Mouse (Mus musculus): ENCODE results near the gene B830017H08Rik. TPM values are rescaled to one million over a fixed set of nuclear protein-coding genes. Genes with fewer than 3 reads are reported as not detected.
A peak's percentile ranks its signal among the peaks of the same experiment; 100 is the strongest.

The B830017H08Rik gene
- polyA plus RNA-seq, 1 experiment = not detected

DNA sequence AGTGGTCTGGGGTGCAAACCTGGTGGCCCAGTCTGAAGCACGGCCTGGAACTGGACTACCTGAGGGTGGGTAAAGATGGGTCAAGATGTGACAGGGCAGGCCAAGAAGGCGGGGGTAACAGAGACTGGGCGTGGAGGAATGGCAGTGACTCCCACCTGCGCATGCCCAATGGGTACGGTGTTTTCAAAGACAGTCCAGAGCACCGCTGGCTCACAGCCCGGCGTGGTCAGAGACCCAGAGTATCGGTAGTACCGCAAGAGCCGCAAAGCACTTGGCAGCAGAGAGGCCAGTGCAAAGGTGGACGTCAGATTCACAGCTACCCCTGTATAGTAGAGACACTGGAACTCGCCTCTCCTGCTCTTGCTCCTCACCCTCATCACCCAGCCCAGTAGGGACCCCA is 2.6 kb downstream of the B830017H08Rik start:
- Histone ChIP-seq H3K27me3 (ENCODE audit: control insufficient read depth, insufficient read depth, low read length) (peaks cover 9% of the 10 kb centered on the region), H3K4me1 (ENCODE audit: control insufficient read depth, insufficient read depth, insufficient read length) (no peaks in the 10 kb centered on the region; the same call in 1 of the 2 replicates), H3K27ac (ENCODE audit: insufficient read depth, low read length) (no peak overlapping the region), H3K4me3 (ENCODE audit: extremely low read depth, insufficient read depth, insufficient read length) (no peak overlapping the region), H3K36me3 (ENCODE audit: control insufficient read depth, insufficient read depth, low read length) (no peaks in the 10 kb centered on the region)
- TF ChIP-seq CTCF (IDR thresholded peaks at IDR 0.05; ENCODE audit: extremely low read depth, insufficient read depth, insufficient read length, insufficient replicate concordance) (no peak), POLR2A (IDR thresholded peaks at IDR 0.05; ENCODE audit: low read depth, low read length) (no peak)
- 53% methylated on average over 13 of the region's 13 CpGs for WGBS
- no peak for DNase-seq (ENCODE audit: low read depth in 1 of 2, low spot score in 2 of 2)

DNA sequence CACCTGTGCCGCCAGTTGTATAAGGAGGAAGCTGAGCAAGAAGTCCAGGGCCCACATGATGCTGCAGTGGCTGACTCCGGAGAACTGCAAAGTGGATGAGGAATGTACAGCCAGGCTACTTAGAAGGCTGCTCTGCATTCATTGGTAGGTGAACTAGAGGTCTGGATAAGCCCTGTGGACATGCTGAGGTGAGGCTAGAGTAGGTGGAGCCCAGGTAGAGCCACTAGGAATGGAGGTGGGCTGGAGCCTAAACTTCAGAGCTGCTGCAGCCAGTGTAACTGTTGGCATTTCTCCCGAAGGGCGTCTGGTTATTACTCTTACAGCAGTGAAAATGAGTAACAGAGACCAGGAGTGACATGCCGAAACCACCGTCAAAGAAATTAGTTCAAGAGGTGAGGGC is 5.1 kb downstream of the B830017H08Rik start, which contains the start of gene Car15:
Gene Car15 (minus strand): TSS at position 314 of the 400 bp plus-strand sequence.
- WGBS = 77% methylated on average over 6 of the region's 6 CpGs
- TF ChIP-seq POLR2A (IDR thresholded peaks at IDR 0.05; ENCODE audit: low read depth, low read length) (no peak), CTCF (IDR thresholded peaks at IDR 0.05; ENCODE audit: extremely low read depth, insufficient read depth, insufficient read length, insufficient replicate concordance) (no peak)
- Histone ChIP-seq H3K4me1 (ENCODE audit: control insufficient read depth, insufficient read depth, insufficient read length) (no peaks in the 10 kb centered on the region; the same call in 1 of the 2 replicates), H3K27me3 (ENCODE audit: control insufficient read depth, insufficient read depth, low read length) (peaks cover 8% of the 10 kb centered on the region), H3K36me3 (ENCODE audit: control insufficient read depth, insufficient read depth, low read length) (peaks cover 14% of the 10 kb centered on the region), H3K4me3 (ENCODE audit: extremely low read depth, insufficient read depth, insufficient read length) (no peak within 1 kb of the TSS), H3K27ac (ENCODE audit: insufficient read depth, low read length) (no peak within 1 kb of the TSS)
- no peak for DNase-seq (ENCODE audit: low read depth in 1 of 2, low spot score in 2 of 2)

- TF ChIP-seq POLR2A (IDR thresholded peaks at IDR 0.05; ENCODE audit: low read depth, low read length) (no peak), CTCF (IDR thresholded peaks at IDR 0.05; ENCODE audit: extremely low read depth, insufficient read depth, insufficient read length, insufficient replicate concordance) (no peak)
- WGBS = 89% methylated on average over 4 of the region's 4 CpGs
These were observed 7.1 kb downstream of the B830017H08Rik start for GRCm38 (mm10) chr16:17839976-17840375.

DNA sequence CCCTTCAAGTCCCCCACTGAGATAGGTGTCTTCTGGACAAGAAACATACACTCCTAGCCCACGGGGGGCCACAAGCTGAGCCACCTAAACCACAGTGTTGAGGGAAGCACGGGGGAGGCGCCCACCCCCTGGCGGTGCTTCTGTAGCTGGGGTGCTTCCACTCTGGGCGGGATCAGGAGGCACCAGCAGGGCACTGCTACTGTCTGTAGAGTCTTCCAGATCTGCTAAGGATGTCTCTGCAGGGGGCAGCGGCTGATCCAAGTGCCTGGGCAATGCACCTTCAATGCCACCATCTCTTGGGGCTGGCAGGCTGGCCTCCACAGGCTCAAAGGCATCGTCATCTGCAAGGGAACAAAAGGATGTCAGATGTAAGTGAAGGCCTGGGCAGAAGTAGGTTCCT is 9.5 kb downstream of the B830017H08Rik start:
- no peak overlapping the region for H3K4me3 ChIP-seq (ENCODE audit: extremely low read depth, insufficient read depth, insufficient read length)
- no peak overlapping the region for H3K27ac ChIP-seq (ENCODE audit: insufficient read depth, low read length)
- no peak for TF ChIP-seq POLR2A (IDR thresholded peaks at IDR 0.05; ENCODE audit: low read depth, low read length)
- no peak for TF ChIP-seq CTCF (IDR thresholded peaks at IDR 0.05; ENCODE audit: extremely low read depth, insufficient read depth, insufficient read length, insufficient replicate concordance)
- no peaks in the 10 kb centered on the region for H3K4me1 ChIP-seq (ENCODE audit: control insufficient read depth, insufficient read depth, insufficient read length)
- H3K36me3 ChIP-seq (ENCODE audit: control insufficient read depth, insufficient read depth, low read length) = peaks cover 30% of the 10 kb centered on the region
- 94% methylated on average over 7 of the region's 7 CpGs for WGBS
- no peak for DNase-seq (ENCODE audit: low read depth in 1 of 2, low spot score in 2 of 2)
- no peaks in the 10 kb centered on the region for H3K27me3 ChIP-seq (ENCODE audit: control insufficient read depth, insufficient read depth, low read length)

More at GRCm38 (mm10) chr16:17839976-17840375, 7.1 kb downstream of the B830017H08Rik start:
- DNase-seq (ENCODE audit: low read depth in 1 of 2, low spot score in 2 of 2) = no peak
- Histone ChIP-seq H3K36me3 (ENCODE audit: control insufficient read depth, insufficient read depth, low read length) (peaks cover 24% of the 10 kb centered on the region), H3K27ac (ENCODE audit: insufficient read depth, low read length) (no peak overlapping the region), H3K4me1 (ENCODE audit: control insufficient read depth, insufficient read depth, insufficient read length) (no peaks in the 10 kb centered on the region), H3K27me3 (ENCODE audit: control insufficient read depth, insufficient read depth, low read length) (no peaks in the 10 kb centered on the region), H3K4me3 (ENCODE audit: extremely low read depth, insufficient read depth, insufficient read length) (no peak overlapping the region)

DNA sequence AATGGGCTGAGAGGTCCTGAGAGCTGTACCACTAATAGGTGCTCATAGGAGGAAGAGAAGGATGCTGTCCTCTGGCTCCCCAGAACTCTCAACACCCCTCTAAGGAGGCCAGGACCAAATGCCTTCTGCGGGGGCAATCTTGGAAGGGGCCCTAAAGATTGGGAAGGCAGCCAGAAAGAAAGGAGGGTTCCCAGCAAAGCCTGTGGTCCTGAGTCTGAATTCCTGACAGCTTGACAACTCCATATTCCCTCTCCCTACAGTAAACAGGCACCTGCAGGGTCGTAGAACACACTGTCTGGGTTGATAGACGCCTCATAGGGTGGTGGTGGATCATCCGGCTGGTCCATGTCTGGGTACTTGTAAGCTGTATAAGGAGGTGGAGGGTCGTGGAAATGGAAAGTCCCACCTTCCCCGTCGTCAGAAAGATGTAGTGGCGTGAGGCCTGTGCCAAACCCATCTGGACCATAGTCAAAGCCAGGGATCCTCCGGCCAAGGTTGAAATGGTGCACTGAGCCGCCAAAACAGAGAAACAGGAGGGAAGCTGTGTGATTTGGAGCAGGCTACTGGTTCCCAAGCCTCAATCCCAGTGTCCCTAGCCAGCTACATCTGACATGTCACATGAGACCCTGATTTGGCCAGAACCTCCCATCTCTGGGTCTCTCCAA is 10.9 kb downstream of the B830017H08Rik start:
- Histone ChIP-seq H3K4me3 (ENCODE audit: extremely low read depth, insufficient read depth, insufficient read length) (no peak overlapping the region), H3K36me3 (ENCODE audit: control insufficient read depth, insufficient read depth, low read length) (peaks cover 30% of the 10 kb centered on the region), H3K27me3 (ENCODE audit: control insufficient read depth, insufficient read depth, low read length) (no peaks in the 10 kb centered on the region), H3K4me1 (ENCODE audit: control insufficient read depth, insufficient read depth, insufficient read length) (no peaks in the 10 kb centered on the region), H3K27ac (ENCODE audit: insufficient read depth, low read length) (no peak overlapping the region)
- WGBS = 95% methylated on average over 10 of the region's 10 CpGs
- DNase-seq (ENCODE audit: low read depth in 1 of 2, low spot score in 2 of 2) = no peak
- TF ChIP-seq POLR2A (IDR thresholded peaks at IDR 0.05; ENCODE audit: low read depth, low read length) (no peak), CTCF (IDR thresholded peaks at IDR 0.05; ENCODE audit: extremely low read depth, insufficient read depth, insufficient read length, insufficient replicate concordance) (no peak)

DNA sequence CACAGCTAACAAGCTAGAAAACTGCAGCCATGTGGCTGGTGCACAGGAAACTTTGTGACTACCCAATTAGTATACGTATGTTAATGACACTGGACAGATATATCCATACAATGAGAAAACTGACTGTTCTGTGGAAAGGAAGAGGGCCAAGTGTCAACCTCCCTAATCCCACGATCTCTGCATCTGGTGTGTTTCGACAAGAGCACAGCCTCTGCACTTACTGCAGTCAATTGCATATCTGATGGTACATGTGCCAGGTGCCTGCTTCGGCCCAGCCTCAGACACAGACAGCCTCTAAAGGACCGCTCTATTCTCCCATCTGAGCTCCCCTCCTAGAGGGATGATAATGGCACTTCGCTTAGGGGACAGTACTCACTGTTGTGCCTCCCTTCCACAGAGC is 15.5 kb downstream of the B830017H08Rik start:
- 92% methylated on average over 6 of the region's 6 CpGs for WGBS
- Histone ChIP-seq H3K4me3 (ENCODE audit: extremely low read depth, insufficient read depth, insufficient read length) (no peak overlapping the region), H3K27me3 (ENCODE audit: control insufficient read depth, insufficient read depth, low read length) (no peaks in the 10 kb centered on the region), H3K27ac (ENCODE audit: insufficient read depth, low read length) (no peak overlapping the region), H3K36me3 (ENCODE audit: control insufficient read depth, insufficient read depth, low read length) (peaks cover 19% of the 10 kb centered on the region), H3K4me1 (ENCODE audit: control insufficient read depth, insufficient read depth, insufficient read length) (no peaks in the 10 kb centered on the region)
- TF ChIP-seq CTCF (IDR thresholded peaks at IDR 0.05; ENCODE audit: extremely low read depth, insufficient read depth, insufficient read length, insufficient replicate concordance) (no peak), POLR2A (IDR thresholded peaks at IDR 0.05; ENCODE audit: low read depth, low read length) (no peak)
- no peak for DNase-seq (ENCODE audit: low read depth in 1 of 2, low spot score in 2 of 2)

DNA sequence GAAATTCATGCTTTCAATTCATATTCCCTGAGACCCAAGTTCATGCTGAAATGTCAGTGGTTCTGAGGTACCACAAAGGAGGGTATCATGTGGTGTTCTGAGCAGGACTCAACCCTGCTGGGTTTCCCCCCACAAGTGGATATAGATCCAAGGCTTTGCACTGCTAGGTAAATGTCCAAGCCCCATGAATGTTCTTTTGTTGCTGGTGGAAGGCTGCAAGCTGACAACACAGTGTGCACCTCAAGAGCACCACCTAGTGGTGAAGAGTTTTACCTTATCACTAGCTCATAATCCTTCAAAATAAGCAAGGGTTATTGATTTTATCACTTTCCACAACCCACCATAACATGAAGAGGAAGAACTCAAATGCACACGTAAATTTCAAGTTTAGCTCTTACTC is 16.0 kb downstream of the B830017H08Rik start:
- Histone ChIP-seq H3K4me3 (ENCODE audit: extremely low read depth, insufficient read depth, insufficient read length) (no peak overlapping the region), H3K36me3 (ENCODE audit: control insufficient read depth, insufficient read depth, low read length) (peaks cover 16% of the 10 kb centered on the region), H3K4me1 (ENCODE audit: control insufficient read depth, insufficient read depth, insufficient read length) (no peaks in the 10 kb centered on the region), H3K27me3 (ENCODE audit: control insufficient read depth, insufficient read depth, low read length) (no peaks in the 10 kb centered on the region), H3K27ac (ENCODE audit: insufficient read depth, low read length) (no peak overlapping the region)
- DNase-seq (ENCODE audit: low read depth in 1 of 2, low spot score in 2 of 2) = peak in 1 of 2 experiments; percentile 14
- peak; percentile 34; the same call in 1 of the 2 replicates for TF ChIP-seq CTCF (IDR thresholded peaks at IDR 0.05; ENCODE audit: extremely low read depth, insufficient read depth, insufficient read length, insufficient replicate concordance)
- TF ChIP-seq POLR2A (IDR thresholded peaks at IDR 0.05; ENCODE audit: low read depth, low read length) = no peak
- 27% methylated on average over 1 of the region's 1 CpGs for WGBS

All from spleen, adult 2 months (tissue).